ENCODE assay signal across 8 mouse cellular contexts in genomic region chr6:29833568-29834255, GRCm38 (mm10).
DNase-seq lines count a peak whose midpoint lies in the region; ATAC-seq and TF ChIP-seq lines count a peak whose summit lies in the region.

No protein-coding gene starts in this region.

- peaks cover 15% of the 10 kb centered on the region for H3K4me1 ChIP-seq in liver, adult 2 months (ENCODE audit: control insufficient read depth, insufficient read depth, low read length)
- H3K4me1 ChIP-seq in liver, embryonic 11.5 days (replicated peaks; ENCODE audit: control insufficient read depth, insufficient read depth, low read length) = 0 out of 2 replicates have a peak, but pooled peaks cover 2% of the 10 kb centered on the region
- H3K4me1 ChIP-seq in MEL (ENCODE audit: control insufficient read depth in 1 of 2, insufficient read depth in 2 of 2, low read length in 2 of 2) = no peaks in the 10 kb centered on the region

- H3K4me2 ChIP-seq in liver, embryonic 11.5 days = no peak overlapping the region

- H3K4me3 ChIP-seq in liver, adult 2 months (ENCODE audit: insufficient read depth, low read depth, low read length) = no peak overlapping the region
- H3K4me3 ChIP-seq in liver, embryonic 11.5 days (ENCODE audit: low read depth, low read length) = no peak overlapping the region
- H3K4me3 ChIP-seq in MEL (ENCODE audit: control insufficient read depth in 1 of 2, insufficient read depth in 1 of 2, low read depth in 2 of 2, low read length in 2 of 2) = no peak overlapping the region

- H3K27me3 ChIP-seq in liver, adult 2 months (ENCODE audit: control insufficient read depth, insufficient read depth, low read length) = no peaks in the 10 kb centered on the region
- H3K27me3 ChIP-seq in liver, embryonic 11.5 days (replicated peaks; ENCODE audit: control insufficient read depth, insufficient read depth, low read length) = no peaks in the 10 kb centered on the region
- no peaks in the 10 kb centered on the region for H3K27me3 ChIP-seq in MEL (ENCODE audit: control insufficient read depth in 1 of 2, insufficient read depth in 2 of 2, low read length in 2 of 2)

- no peak for TF ChIP-seq EP300 in MEL (IDR thresholded peaks at IDR 0.05; ENCODE audit: low read depth in 1 of 2, low read length in 2 of 2)

- 30% methylated on average over 4 of the region's 4 CpGs for WGBS in liver, adult 2 months
- WGBS in liver, embryonic 11.5 days = 74% methylated on average over 4 of the region's 4 CpGs

- peak; percentile 61 for TF ChIP-seq RAD21 in MEL (IDR thresholded peaks at IDR 0.05; ENCODE audit: low read depth, low read length)

- no peak for ATAC-seq in liver, embryonic 11.5 days (replicated peaks; ENCODE audit: low FRiP score)
- 0 out of 2 replicates have a peak, but pooled peaks have one; percentile 42 for ATAC-seq in megakaryocyte progenitor cell, adult 5-6 weeks (replicated peaks; ENCODE audit: poor library complexity)

- H3K9ac ChIP-seq in liver, adult 2 months (ENCODE audit: low read depth, low read length) = no peak overlapping the region
- H3K9ac ChIP-seq in liver, embryonic 11.5 days (ENCODE audit: low read depth, low read length) = no peak overlapping the region
- H3K9ac ChIP-seq in MEL (ENCODE audit: control insufficient read depth, low read depth, low read length, poor library complexity, severe bottlenecking) = no peak overlapping the region

- H3K27ac ChIP-seq in liver, adult 2 months (replicated peaks; ENCODE audit: insufficient read depth, low read depth, low read length) = no peak overlapping the region
- no peak overlapping the region for H3K27ac ChIP-seq in liver, embryonic 11.5 days (ENCODE audit: low read depth, low read length)
- no peak overlapping the region for H3K27ac ChIP-seq in MEL (ENCODE audit: control insufficient read depth, low read depth, low read length)

- TF ChIP-seq CTCF in liver, adult 2 months (IDR thresholded peaks at IDR 0.05; ENCODE audit: low read depth, low read length) = no peak
- peak in 2 of 3 experiments; percentile 30 to 61; a peak in 3 of 6 replicates for TF ChIP-seq CTCF in MEL (IDR thresholded peaks at IDR 0.05 in 2 of 3, conservative IDR thresholded peaks at IDR 0.05 in 1 of 3; ENCODE audit: control insufficient read depth in 1 of 3, insufficient read depth in 1 of 3, low read depth in 2 of 3, low read length in 3 of 3, poor library complexity in 1 of 3, severe bottlenecking in 1 of 3)

- TF ChIP-seq POLR2A in liver, adult 2 months (IDR thresholded peaks at IDR 0.05; ENCODE audit: extremely low read depth, insufficient read depth, low read length) = no peak
- TF ChIP-seq POLR2A in MEL (IDR thresholded peaks at IDR 0.05; ENCODE audit: control insufficient read depth in 1 of 2, insufficient read depth in 1 of 2, low read depth in 1 of 2, low read length in 2 of 2, poor library complexity in 1 of 2) = no peak

- peaks cover 5% of the 10 kb centered on the region; the same call in 1 of the 2 replicates for H3K79me2 ChIP-seq in liver, adult 2 months (ENCODE audit: control insufficient read depth, insufficient read depth, low read length)
- H3K79me2 ChIP-seq in MEL (ENCODE audit: control insufficient read depth, insufficient read depth, low read length, poor library complexity) = no peaks in the 10 kb centered on the region

- DNase-seq in embryo, embryonic 10 days (ENCODE audit: low spot score) = peak; percentile 39
- DNase-seq in embryo, embryonic 9.5 days (ENCODE audit: extremely low spot score) = no peak
- DNase-seq in liver, adult 2 months (ENCODE audit: extremely low read depth, low read depth, low spot score) = peak; percentile 68
- no peak for DNase-seq in liver, embryonic 11.5 days (ENCODE audit: low spot score)
- DNase-seq in MEL (ENCODE audit: low read depth, low spot score) = peak; percentile 30
- DNase-seq in ovary, adult 18-20 months (ENCODE audit: low spot score) = no peak
- no peak for DNase-seq in T-cell, adult 2 months (ENCODE audit: low spot score)

- no peaks in the 10 kb centered on the region; the same call in 1 of the 2 replicates for H3K36me3 ChIP-seq in liver, adult 2 months (ENCODE audit: control insufficient read depth, insufficient read depth, low read length)
- no peaks in the 10 kb centered on the region for H3K36me3 ChIP-seq in liver, embryonic 11.5 days (ENCODE audit: control insufficient read depth, insufficient read depth, low read length)
- H3K36me3 ChIP-seq in MEL (ENCODE audit: control insufficient read depth in 1 of 2, insufficient read depth in 2 of 2, low read length in 2 of 2) = peaks cover 0 to 2% of the 10 kb centered on the region in 2 experiments; a peak in 1 of 4 replicates

- no peaks in the 10 kb centered on the region for H3K9me3 ChIP-seq in liver, embryonic 11.5 days (ENCODE audit: control insufficient read depth, low read length)
- H3K9me3 ChIP-seq in MEL (replicated peaks; ENCODE audit: insufficient read depth, low read length) = no peaks in the 10 kb centered on the region

TF ChIP-seq in MEL, 35 proteins besides CTCF, POLR2A, EP300 and RAD21:
- TF ChIP-seq JUND (IDR thresholded peaks at IDR 0.05; ENCODE audit: low read depth, low read length) (no peak), SMC3 (IDR thresholded peaks at IDR 0.05; ENCODE audit: low read depth, low read length) (peak; percentile 67)
TF ChIP-seq in MEL: peak in this region for 1.

Comparison
In these comparisons a context has a peak if more than half of its experiments do, and no peak if none do; other contexts are left out.
1. DNase-seq: peak in embryo, embryonic 10 days (single experiment), liver, adult 2 months (single experiment) and MEL (single experiment); none in embryo, embryonic 9.5 days (single experiment), liver, embryonic 11.5 days (single experiment), ovary, adult 18-20 months (single experiment) and T-cell, adult 2 months (single experiment).